Mouse (Mus musculus) liver, embryonic 14.5 days (tissue): Measurements from ENCODE around the gene Ppp2r5c.

Experiments used
- CTCF ChIP-seq: IDR thresholded peaks from 2 replicates; pipeline ENCODE4 v1.5.1; 2016; ENCODE audit warnings: antibody characterized with exemption, low read depth, control low read depth
- EP300 ChIP-seq: IDR thresholded peaks from 2 replicates; pipeline ENCODE4 v1.6.1; 2016; ENCODE audit warnings: antibody characterized with exemption, low read depth

DNA sequence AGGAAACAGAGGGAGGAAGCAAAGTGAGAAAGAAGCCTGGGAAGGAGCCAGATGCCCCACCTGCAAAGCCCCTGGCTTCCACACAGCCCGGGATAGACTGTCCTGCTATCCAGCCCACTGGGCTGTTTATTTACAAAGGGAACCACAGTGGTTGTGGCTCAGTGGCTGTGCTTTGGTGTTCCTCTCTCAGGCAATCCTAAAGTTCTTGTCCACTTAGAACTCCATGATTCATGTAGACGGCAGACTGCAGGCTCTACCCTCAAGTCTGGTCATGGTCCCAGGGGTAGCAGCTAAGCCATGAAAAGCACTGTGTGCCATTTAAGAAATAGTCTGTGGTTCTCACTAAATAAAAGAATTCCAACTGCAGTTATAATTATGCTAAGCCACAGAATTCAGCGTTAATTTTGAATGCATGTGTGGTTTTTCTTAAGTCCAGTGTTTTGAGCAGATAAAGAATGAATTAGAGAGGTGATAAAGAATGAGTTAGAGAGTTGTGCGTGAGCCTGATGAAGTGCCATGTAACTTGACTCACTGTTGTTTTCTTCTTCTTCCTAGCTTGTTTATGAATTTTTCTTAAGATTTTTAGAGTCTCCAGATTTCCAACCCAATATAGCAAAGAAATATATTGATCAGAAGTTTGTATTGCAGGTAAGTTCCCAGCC is 98.3 kb downstream of the Ppp2r5c start:
- TF ChIP-seq CTCF (no peak), EP300 (no peak)
